Mouse (Mus musculus) c-Kit-positive CD71-positive TER-119-negative erythroid progenitor cells, embryonic 14.5 days (primary cell): ENCODE results near the gene Lce1h.

Experiments used
- DNase-seq: peaks from one replicate; pipeline ENCODE4 v3.0.0-alpha.2; 2013; ENCODE audit warnings: low read depth

Lce1h gene

GRCm38 (mm10) chr3:92764965-92765364 is at the start of gene Lce1h:
TSS of gene Lce1h (minus strand) at chr3:92765065.
- no peak for DNase-seq

DNA sequence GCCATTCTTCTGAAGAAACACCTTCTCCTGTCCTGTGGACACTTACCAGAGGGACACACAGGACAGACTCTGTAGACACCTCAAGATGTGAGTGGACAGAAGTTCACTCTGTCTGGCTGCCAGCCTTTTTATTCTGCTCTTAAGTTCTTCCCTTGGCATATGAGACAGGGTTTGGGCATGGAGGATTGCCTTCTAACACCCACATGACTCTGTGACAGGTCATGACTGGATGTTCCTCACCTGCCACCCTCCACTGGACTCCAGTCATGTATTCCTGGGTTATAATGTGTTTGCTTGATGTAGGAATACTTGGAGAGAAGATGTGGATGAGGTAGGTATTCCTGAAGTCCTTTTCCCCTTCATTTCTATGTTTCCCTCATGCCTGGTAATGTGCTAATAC is 42.9 kb upstream of the Lce1h start, which contains the start of gene Lce1k:
Gene Lce1k, minus strand, starts transcription at position 101 of the 400 bp plus-strand sequence.
- DNase-seq = no peak

DNA sequence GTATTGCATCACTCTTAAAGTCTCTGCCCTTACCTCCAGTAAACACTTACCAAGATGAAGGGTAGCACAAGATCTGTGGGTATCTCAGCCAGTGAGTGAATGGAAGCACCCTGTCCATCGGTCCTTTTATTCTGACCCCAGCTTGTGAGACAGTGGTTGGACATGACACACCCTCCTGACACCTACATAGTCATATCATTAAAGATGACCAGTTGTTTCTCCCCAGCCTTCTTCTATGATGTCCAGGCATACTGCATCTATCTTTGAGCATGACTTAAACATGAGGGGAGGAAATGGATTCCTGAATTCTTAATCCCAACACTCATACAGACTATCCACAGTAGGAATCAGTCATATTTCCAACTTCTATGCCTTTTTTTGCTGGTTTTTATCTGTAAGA is 25.5 kb upstream of the Lce1h start, which contains the start of gene Lce1j:
Gene Lce1j, minus strand, starts transcription at position 101 of the 400 bp plus-strand sequence.
- no peak for DNase-seq

- DNase-seq = no peak
These were observed 13.9 kb upstream of the Lce1h start, which contains the start of gene Lce1i for GRCm38 (mm10) chr3:92778799-92779198. TSS of gene Lce1i (minus strand) at chr3:92778899.

DNA sequence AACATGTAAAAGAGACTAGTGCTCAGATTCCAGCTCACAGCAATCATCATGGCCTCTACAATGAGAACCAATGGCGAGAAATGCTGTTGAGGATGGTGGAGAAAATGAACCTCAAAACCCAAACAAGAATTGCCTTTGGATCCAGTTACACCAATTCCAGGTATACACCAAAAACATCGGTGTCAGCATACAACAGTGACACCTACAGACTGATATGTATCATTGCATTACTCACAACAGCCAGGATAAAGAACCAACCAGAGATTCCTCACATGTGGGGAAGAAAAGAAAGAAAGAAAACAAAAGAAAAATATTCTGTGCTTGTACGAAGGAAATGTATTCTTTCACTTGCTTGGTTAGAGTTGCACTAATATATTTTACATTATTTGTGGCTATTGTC is 6.7 kb upstream of the Lce1h start:
- no peak for DNase-seq

DNA sequence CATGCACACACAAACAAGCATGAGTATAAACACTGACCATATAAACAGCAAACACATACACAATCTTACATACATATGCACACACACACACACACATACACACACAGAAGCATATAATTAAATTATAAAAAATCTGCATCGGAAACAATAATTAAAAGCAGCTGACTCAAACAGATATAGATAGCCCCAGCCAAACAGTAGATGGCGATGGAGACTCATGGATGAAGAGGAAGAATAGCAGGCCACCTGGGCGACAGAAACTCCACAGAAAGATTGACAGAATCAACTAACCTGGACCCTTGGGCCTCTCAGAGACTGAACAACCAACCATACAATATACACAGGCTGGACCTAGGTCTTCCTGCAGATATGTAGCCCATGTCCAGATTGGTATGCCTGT is 11.7 kb downstream of the Lce1h start:
- DNase-seq = no peak

DNA sequence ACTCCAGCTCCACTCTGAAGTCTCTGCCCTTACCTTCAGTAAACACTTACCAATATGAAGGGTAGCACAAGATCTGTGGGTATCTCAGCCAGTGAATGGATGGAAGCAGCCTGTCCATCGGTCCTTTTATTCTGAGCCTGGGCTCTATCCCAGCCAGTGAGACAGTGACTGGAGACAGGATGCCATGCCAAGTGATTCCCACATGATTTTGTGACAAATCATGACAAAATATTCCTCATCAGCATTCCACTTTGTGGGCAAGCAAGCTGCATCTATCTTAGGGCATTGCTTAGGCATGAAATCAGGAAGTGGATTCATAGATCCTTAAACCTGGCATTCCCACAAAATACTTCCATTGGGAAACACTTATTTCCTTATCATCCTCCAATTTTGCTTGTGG is 12.6 kb downstream of the Lce1h start, which contains the start of gene Lce1g:
Gene Lce1g, minus strand, starts transcription at position 101 of the 400 bp plus-strand sequence.
- no peak for DNase-seq

DNA sequence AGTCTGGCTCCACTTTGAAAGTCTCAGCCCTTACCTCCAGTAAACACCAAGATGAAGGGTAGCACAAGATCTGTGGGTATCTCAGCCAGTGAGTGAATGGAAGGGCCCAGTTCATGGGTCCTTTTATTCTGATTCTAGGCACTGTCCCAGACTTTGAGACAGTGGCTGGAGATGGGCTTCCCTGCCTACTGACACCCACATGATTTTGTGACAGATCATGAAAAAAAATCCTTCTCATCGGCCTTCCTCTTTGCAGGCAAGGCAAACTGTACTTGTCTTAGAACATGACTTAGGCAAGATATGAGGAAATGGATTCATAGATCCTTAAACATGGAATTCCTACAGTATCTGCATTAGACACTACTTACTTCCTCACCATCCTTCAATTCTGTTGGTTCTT is 25.9 kb downstream of the Lce1h start, which contains the start of gene Gm38119:
Gene Gm38119, minus strand, starts transcription at position 101 of the 400 bp plus-strand sequence.
- no peak for DNase-seq

GRCm38 (mm10) chr3:92722631-92723030 is 42.2 kb downstream of the Lce1h start:
- DNase-seq = no peak

DNA sequence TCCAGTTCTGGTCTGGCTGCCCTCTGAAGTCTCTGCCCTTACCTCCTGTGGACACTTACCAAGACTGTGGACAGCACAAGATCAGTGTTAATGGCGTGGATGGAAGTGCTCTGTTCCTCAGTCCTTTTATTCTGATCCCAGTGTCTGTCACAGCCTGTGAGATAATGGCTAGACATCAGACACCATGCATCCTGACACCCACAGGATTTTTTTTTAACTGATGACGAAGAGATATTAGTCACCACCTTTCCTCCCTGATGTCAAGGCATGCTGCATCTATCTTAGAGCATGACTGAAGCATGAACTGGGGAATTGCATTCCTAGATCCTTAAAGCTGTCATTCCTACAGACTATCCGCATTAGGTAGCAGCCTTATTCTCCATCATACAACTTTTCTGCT is 44.6 kb downstream of the Lce1h start, which contains the start of gene Lce1f:
Gene Lce1f, minus strand, starts transcription at position 101 of the 400 bp plus-strand sequence.
- no peak for DNase-seq

DNA sequence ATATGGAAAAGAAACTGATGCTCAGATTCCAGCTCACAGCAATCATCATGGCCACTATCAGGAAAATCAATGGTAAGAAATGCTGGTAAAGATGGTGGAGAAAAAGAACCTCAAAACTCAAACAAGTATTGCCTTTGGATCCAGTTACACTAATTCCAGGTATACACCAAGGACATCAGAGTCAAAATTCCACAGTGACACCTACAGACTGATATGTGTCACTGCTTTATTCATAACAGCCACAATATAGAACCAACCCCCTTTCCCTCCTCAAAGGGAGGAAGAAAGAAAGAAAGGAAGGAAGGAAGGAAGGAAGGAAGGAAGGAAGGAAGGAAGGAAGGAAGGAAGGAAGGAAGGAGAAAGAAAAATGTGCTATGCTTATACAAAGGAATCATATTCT is 49.7 kb downstream of the Lce1h start:
- DNase-seq = no peak
